Mouse (Mus musculus) lung, embryonic 16.5 days (tissue): ENCODE results near the gene 2310030G06Rik. TPM values are rescaled to one million over a fixed set of nuclear protein-coding genes. Genes with fewer than 3 reads are reported as not detected.
A peak's percentile ranks its signal among the peaks of the same experiment; 100 is the strongest.

Experiments used
- ATAC-seq: fragments of 200-750 bp; cut with Nextera tagmentation; 2 replicates; pipeline ENCODE4 v1.8.0; 2017; ENCODE audit warnings: low read depth, mild to moderate bottlenecking, moderate library complexity
- H3K27ac ChIP-seq: fragments of 300-500 bp; sonication (generic); 2 replicates; pipeline ENCODE4 v1.5.1; 2014; ENCODE audit warnings: mild to moderate bottlenecking, control low read depth, low read length
- H3K27me3 ChIP-seq: fragments of 300-500 bp; sonication (generic); 2 replicates; pipeline ENCODE4 v1.6.1; 2014; ENCODE audit warnings: low read depth, low read length, mixed read lengths; ENCODE audit not compliant: control insufficient read depth, insufficient read depth
- H3K36me3 ChIP-seq: fragments of 300-500 bp; sonication (generic); 2 replicates; pipeline ENCODE4 v1.6.1; 2014; ENCODE audit warnings: low read length; ENCODE audit not compliant: control insufficient read depth, insufficient read depth
- H3K4me1 ChIP-seq: fragments of 300-500 bp; sonication (generic); replicated peaks from 2 replicates; pipeline ENCODE4 v1.6.1; 2014; ENCODE audit warnings: low read length, mixed read lengths; ENCODE audit not compliant: control insufficient read depth, insufficient read depth
- H3K4me2 ChIP-seq: fragments of 300-500 bp; sonication (generic); 2 replicates; pipeline ENCODE4 v1.6.1; 2014; ENCODE audit warnings: low read depth, low read length, control low read depth
- H3K4me3 ChIP-seq: fragments of 300-500 bp; sonication (generic); 2 replicates; pipeline ENCODE4 v1.5.1; 2014; ENCODE audit warnings: mild to moderate bottlenecking, low read length, control low read depth
- H3K9ac ChIP-seq: fragments of 300-500 bp; sonication (generic); 2 replicates; pipeline ENCODE4 v1.6.1; 2014; ENCODE audit warnings: low read length, control low read depth
- H3K9me3 ChIP-seq: fragments of 300-500 bp; sonication (generic); 2 replicates; pipeline ENCODE4 v1.6.1; 2016; ENCODE audit warnings: low read length; ENCODE audit not compliant: control insufficient read depth
- WGBS: fragments of 180-500 bp; shearing (Covaris S2); extraction: QIAGEN DNeasy Blood & Tissue Kit; methylation state at CpG from one replicate; pipeline ENCODE4 v1.1.7; 2014; 5-methylcytosine and 5-hydroxymethylcytosine counted together
- polyA plus RNA-seq: library from polyadenylated mRNA; unstranded; fragments of >200 nt; fragmentation: Nextera tagmentation; extraction: Ambion mirVana; gene quantifications from 2 replicates; pipeline ENCODE4 v1.2.1, GENCODE M21; 2015

The 2310030G06Rik gene
- polyA plus RNA-seq, 1 experiment from 2014 or later = 14.9 TPM

- 57% methylated on average over 22 of the region's 22 CpGs for WGBS
- ATAC-seq = no peak
These were observed 5.0 kb upstream of the 2310030G06Rik start, which contains the start of gene Cryab for GRCm38 (mm10) chr9:50751323-50751722. TSS of gene Cryab (plus strand) at chr9:50751325.

GRCm38 (mm10) chr9:50750706-50751105 lies 4.4 kb upstream of the 2310030G06Rik start:
- H3K4me1 ChIP-seq = peaks cover 30% of the 10 kb centered on the region

More at GRCm38 (mm10) chr9:50751323-50751722, 5.0 kb upstream of the 2310030G06Rik start, which contains the start of gene Cryab:
- Histone ChIP-seq H3K4me2 (peak within 1 kb of the TSS; percentile 61), H3K27ac (peak within 1 kb of the TSS; percentile 92), H3K4me3 (peak within 1 kb of the TSS; percentile 21), H3K9ac (peak within 1 kb of the TSS; percentile 32), H3K27me3 (no peaks in the 10 kb centered on the region), H3K36me3 (no peaks in the 10 kb centered on the region), H3K4me1 (peaks cover 29% of the 10 kb centered on the region), H3K9me3 (no peaks in the 10 kb centered on the region)

GRCm38 (mm10) chr9:50745806-50746205 lies 530 bp downstream of the 2310030G06Rik start:
- H3K27ac ChIP-seq = peak overlapping the region; percentile 94
- H3K9me3 ChIP-seq = no peaks in the 10 kb centered on the region
- H3K4me3 ChIP-seq = peak overlapping the region; percentile 53
- H3K9ac ChIP-seq = peak overlapping the region; percentile 69
- peaks cover 10% of the 10 kb centered on the region for H3K4me1 ChIP-seq
- WGBS = 15% methylated on average over 7 of the region's 7 CpGs
- no peaks in the 10 kb centered on the region for H3K27me3 ChIP-seq
- no peaks in the 10 kb centered on the region for H3K36me3 ChIP-seq
- H3K4me2 ChIP-seq = peak overlapping the region; percentile 57
- peak; percentile 83 for ATAC-seq

More at GRCm38 (mm10) chr9:50750706-50751105, 4.4 kb upstream of the 2310030G06Rik start:
- Histone ChIP-seq H3K9ac (no peak overlapping the region), H3K27ac (no peak overlapping the region), H3K4me3 (no peak overlapping the region), H3K36me3 (no peaks in the 10 kb centered on the region), H3K4me2 (no peak overlapping the region), H3K9me3 (no peaks in the 10 kb centered on the region), H3K27me3 (no peaks in the 10 kb centered on the region)
- WGBS = 64% methylated on average over 6 of the region's 6 CpGs
- ATAC-seq = no peak

- Histone ChIP-seq H3K27me3 (no peaks in the 10 kb centered on the region), H3K4me2 (no peak overlapping the region), H3K36me3 (no peaks in the 10 kb centered on the region), H3K9me3 (no peaks in the 10 kb centered on the region), H3K4me3 (no peak overlapping the region), H3K9ac (no peak overlapping the region), H3K27ac (no peak overlapping the region), H3K4me1 (peaks cover 12% of the 10 kb centered on the region)
- WGBS = 76% methylated on average over 2 of the region's 2 CpGs
- no peak for ATAC-seq
These were observed 3.6 kb downstream of the 2310030G06Rik start for GRCm38 (mm10) chr9:50742744-50743143.

GRCm38 (mm10) chr9:50742261-50742660 lies 4.1 kb downstream of the 2310030G06Rik start:
- Histone ChIP-seq H3K4me2 (no peak overlapping the region), H3K36me3 (no peaks in the 10 kb centered on the region), H3K9me3 (no peaks in the 10 kb centered on the region), H3K4me1 (peaks cover 12% of the 10 kb centered on the region), H3K4me3 (no peak overlapping the region), H3K27me3 (no peaks in the 10 kb centered on the region), H3K27ac (no peak overlapping the region), H3K9ac (no peak overlapping the region)
- no peak for ATAC-seq
- WGBS = 63% methylated on average over 3 of the region's 3 CpGs

GRCm38 (mm10) chr9:50740867-50741784 lies 5.2 kb downstream of the 2310030G06Rik start:
- Histone ChIP-seq H3K27me3 (no peaks in the 10 kb centered on the region), H3K27ac (no peak overlapping the region), H3K36me3 (no peaks in the 10 kb centered on the region), H3K9ac (no peak overlapping the region), H3K4me2 (no peak overlapping the region), H3K9me3 (no peaks in the 10 kb centered on the region), H3K4me3 (no peak overlapping the region), H3K4me1 (peaks cover 7% of the 10 kb centered on the region)
- ATAC-seq = no peak
- 82% methylated on average over 14 of the region's 14 CpGs for WGBS

- H3K9ac ChIP-seq = 0 out of 2 replicates have a peak within 1 kb of the TSS, but pooled peaks have one; percentile 18
- H3K4me3 ChIP-seq = peak within 1 kb of the TSS; percentile 42
- no peaks in the 10 kb centered on the region for H3K27me3 ChIP-seq
- H3K4me1 ChIP-seq = peaks cover 7% of the 10 kb centered on the region
- 11% methylated on average over 36 of the region's 36 CpGs for WGBS
- peak; percentile 99 for ATAC-seq
- H3K36me3 ChIP-seq = no peaks in the 10 kb centered on the region
- no peaks in the 10 kb centered on the region for H3K9me3 ChIP-seq
- H3K27ac ChIP-seq = no peak within 1 kb of the TSS
- peak within 1 kb of the TSS; percentile 65 for H3K4me2 ChIP-seq
These were observed 7.1 kb downstream of the 2310030G06Rik start, which contains the start of gene Dixdc1 for GRCm38 (mm10) chr9:50738914-50739870. TSS of gene Dixdc1 (minus strand) at chr9:50739517.

GRCm38 (mm10) chr9:50734989-50735388 lies 11.3 kb downstream of the 2310030G06Rik start:
- Histone ChIP-seq H3K27ac (no peak overlapping the region), H3K36me3 (no peaks in the 10 kb centered on the region), H3K9ac (no peak overlapping the region), H3K9me3 (no peaks in the 10 kb centered on the region), H3K27me3 (no peaks in the 10 kb centered on the region), H3K4me3 (no peak overlapping the region), H3K4me2 (no peak overlapping the region), H3K4me1 (peaks cover 7% of the 10 kb centered on the region)
- no peak for ATAC-seq
- 4% methylated on average over 9 of the region's 9 CpGs for WGBS
